Mouse (Mus musculus) fibroblast of lung, adult 2 months (primary cell): ENCODE measurements at regions not wholly inside any gene's neighbourhood (a gene's known extent, or its start where the extent isn't known, plus 50 kb on each side); places are given as distances from the start of the nearest gene placed in this dataset.
"Not testable (repeated sequence)": the region's sequence is repeated elsewhere in the genome, so short reads cannot be mapped to it uniquely, and the experiment has no call there.

Source experiments
- DNase-seq: peaks from one replicate; pipeline ENCODE4 v3.0.0-alpha.2; 2011; ENCODE audit warnings: low read depth

DNA sequence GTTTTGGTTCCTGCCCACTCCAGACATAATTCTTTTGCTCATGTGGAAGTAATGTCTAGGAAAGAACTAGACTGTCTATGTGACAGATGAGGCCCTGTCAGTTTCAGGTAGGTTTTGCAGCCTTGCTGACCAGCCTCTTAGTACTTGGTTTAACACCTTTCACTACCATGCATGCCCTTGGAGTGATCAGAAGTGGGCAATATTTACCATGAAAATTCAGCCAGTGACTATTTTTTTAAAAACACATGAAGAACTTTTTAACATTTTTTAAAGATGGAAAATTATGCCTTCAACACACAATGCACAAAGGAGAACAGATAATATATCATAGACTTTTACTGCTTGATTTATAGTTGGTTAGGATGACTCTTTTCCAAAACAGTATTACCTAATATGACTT, 58.1 kb downstream of the Cox7c start:
- no peak for DNase-seq

DNA sequence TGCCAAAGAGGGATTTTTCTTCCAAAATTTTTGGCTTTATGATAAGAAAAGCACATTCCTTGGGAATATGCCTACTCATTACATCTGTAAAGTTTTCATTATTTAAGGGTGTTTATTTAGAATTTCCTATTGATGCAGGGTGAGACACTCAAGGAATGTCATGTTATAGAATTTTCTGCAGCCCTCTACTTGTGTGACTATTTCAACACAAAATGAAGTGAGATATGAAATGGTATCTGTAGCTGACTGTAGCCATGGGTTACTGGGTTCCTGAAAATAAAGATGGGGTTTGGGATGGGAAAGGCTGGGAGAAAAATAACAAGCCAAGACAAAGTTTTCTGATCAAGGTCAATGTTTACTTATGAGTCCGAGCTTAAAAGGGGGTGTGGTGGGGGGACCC, 64.6 kb downstream of the Cox7c start:
- DNase-seq = no peak

DNA sequence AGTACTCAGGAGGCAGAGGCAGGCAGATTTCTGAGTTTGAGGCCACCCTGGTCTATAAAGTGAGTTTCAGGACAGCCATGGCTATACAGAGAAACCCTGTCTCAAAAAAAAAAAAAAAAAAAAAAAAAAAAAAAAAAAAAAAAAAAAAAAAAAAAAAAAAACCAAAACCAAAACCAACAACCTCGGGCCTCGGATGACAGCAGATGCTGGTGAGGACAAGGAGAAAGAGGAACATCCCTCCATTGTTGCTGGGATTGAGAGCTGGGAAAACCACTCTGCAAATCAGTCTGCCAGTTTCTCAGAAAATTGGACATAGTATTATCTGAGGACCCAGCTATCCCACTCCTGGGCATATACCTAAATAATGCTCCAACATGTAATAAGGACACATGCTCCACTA, 82.7 kb downstream of the Cox7c start:
- not testable (repeated sequence) for DNase-seq

DNA sequence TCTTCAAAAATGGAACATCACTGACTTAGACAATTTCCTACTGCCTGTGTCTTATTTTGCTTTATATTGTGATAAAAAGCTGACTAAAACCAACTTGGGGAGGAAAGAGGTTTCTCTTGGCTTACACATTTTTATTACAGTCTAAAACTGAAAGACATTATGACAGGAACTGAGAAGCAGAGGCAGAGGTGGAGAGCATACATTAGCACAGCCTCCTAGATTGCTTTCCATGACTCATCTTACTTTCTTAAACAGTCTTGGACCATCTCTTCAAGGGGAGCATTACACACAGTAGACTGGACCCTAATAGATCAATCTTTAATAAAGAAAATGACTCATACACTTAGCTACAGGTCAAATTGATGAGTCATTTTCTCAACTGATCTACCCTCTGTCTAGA, 91.4 kb downstream of the Cox7c start:
- no peak for DNase-seq

DNA sequence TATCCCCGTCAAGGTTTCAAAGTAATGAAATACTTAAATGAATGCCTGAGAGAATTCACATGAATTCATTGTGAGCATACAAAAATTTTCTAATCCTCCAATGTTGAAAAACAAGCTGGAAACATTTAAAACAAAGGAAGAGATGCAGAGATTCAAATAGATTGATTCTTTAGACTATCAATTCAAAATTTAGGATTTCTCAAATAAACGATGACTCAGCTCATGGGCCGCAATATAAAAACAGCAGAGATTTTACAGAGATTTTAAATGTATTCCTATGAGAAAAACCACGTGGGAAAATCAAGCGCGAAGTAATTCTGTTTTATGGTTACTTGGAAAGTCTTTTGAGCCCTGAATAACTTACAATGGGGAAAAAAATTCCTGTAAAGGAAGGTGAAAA, 93.8 kb downstream of the Cox7c start:
- DNase-seq = no peak

DNA sequence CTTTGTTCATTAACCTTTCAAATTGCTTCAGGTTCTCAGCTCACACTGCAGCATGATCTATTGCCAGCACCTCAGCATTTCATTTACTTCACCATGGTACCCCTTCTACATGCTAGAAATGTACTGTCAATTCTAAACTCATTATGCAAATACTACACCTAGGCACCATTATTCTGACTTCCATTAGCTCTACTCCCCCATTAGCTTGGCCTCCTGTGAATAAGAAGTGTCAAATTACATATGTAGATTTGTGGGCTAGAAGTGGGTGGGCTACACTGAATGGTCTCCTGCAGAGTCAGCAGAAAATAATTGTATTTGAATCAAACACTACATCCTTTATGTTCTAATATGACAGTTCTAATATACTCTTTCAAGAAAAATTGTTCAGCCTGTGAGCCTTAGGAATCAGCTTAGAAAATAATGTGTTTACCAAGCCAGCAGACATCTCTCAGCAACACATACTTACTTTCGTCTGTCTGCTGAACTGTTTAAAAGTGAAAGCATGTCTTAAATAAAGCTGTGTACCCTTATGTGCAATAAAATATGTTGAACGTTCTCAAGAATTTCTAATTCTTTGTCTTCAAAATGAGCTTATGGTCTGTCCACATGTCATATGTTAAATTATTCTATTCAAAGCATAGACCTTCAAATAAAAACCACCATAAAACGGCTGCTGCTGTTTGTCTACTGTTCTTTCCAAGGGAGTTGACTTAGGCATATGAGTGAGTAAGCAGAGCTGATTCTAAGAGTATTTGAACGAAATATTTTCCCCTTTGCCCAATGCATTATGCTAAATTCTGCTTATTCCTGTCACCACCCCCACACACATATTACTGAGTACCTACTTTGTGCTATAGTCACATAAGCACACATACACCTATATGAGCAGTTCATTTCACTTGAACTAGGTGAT, 119.6 kb downstream of the Cox7c start:
- no peak for DNase-seq

DNA sequence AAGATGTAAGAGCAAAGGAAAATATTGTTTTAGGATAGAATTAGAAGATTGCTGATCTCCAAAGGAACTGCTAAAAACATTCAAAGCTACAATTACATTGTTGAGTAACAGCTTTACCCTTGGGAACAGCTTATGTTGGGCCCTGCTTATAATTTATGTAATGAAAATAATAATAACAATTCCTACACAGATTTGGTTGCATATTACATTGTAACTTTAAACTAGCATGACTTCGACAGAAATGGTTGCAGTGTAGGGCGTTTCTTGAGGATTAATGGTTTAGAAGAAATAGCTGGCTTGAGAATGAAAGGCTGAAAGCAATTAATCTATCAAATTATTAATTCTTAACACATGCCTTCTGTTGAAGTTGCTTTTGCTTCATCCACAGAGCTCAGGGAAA, 120.4 kb downstream of the Cox7c start:
- no peak for DNase-seq

DNA sequence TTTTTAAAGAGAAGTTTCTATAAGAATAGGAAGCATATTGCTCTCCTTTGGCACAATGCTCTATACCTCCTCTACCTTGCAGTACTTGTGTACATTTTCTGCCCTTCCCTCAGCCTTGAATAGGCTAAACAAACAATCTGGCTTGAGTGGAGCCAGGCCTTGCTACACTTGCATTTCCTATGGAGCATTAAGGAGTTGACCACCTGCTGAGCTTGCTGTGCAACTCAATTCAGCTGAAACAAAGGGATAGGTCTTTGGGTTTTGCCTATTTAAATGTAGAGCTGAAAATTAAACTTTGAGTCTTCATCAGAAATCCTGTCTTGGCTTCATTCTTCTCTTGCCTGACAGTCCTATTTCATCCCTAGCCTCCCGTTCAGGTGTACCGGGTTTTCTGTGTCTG, 124.0 kb downstream of the Cox7c start:
- DNase-seq = no peak

DNA sequence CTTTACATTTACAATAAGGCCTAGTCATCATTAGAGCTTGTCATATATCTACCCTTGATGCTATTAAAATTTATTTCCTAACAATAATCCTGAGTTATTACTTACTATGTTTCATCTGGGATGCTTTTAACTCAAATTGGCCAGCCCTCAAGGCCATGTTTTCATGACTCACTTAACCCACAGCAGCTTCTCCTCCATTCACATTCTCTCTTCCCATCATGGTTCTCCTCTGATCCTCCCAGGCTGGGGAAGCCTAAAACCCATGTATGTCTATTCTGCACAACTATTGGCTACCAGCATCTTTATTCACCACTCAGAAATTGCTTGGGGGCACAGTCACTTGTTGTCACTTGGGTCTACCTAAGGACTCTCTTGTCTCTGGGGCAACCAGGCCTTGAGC, 144.9 kb downstream of the Cox7c start:
- no peak for DNase-seq

DNA sequence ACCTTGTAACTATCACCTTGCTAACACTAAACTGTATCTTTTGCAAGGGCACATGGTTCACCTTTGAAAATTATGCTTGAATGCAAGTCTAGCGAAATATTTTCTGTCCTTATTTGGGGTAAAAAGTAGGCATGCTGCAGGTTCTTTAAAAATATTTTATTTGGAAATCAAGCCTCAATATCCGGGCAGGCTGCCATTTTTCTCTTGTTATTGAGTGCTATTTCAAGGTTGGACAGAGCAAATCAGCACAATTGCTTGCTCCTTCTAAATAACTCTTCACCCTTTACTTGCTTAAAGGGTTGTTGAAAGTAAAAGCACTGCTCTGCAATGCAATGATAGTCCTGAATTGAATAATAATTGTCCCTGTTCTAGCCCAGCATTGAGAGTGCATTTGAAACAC, 149.0 kb downstream of the Cox7c start:
- peak; percentile 44 for DNase-seq

DNA sequence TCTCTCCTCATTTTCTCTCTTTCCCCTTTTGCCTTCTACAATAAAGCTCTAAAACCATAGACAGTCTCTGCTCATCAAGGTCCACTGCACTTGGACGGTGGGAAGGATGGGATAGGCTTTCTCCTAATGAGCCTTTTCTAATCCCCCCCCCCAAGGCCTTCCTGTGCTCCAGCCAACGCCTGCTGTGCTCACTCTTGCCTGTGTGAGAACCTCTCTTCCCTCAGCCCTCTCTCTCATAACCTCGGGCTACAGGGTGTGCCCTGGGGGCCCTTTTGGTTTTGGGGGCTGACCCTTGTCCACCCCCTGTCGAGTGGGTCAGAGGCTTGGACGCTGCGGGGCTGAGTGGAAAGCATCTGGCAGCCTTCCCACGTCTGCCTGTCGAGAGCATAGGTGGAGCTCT, 151.6 kb downstream of the Cox7c start:
- DNase-seq = no peak

DNA sequence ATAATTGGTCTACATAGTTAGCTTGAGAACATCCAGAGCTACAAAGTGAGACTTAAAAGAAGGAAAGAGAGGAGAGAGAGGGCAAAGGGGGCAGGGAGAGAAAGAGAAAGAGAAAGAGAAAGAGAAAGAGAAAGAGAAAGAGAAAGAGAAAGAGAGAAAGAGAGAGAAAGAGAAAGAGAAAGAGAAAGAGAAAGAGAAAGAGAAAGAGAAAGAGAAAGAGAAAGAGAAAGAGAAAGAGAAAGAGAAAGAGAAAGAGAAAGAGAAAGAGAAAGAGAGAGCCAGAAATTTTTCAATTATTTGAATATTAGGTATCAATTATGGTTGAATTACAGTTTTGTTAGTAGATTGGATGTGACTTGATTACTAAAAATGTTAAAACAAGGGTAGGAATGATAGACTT, 156.9 kb downstream of the Cox7c start:
- not testable (repeated sequence) for DNase-seq

DNA sequence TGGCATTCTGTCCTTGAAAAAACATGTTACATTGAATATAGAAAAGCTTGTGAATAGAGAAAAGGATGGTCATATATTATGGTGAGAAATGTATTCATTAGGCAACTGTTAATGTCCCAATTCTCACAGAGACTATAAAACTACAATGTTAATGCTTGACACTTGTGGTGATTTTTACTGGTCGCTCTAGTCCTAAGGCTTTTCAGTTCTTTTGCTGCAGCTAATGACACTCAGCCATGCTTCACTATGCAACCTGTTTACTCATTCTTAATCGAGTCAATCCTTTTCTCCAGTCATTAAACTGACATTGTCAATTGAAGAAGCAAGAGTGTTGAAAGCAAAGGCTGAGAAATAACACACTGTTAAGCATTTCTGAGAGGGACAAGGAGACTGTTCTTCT, 163.9 kb downstream of the Cox7c start:
- no peak for DNase-seq

DNA sequence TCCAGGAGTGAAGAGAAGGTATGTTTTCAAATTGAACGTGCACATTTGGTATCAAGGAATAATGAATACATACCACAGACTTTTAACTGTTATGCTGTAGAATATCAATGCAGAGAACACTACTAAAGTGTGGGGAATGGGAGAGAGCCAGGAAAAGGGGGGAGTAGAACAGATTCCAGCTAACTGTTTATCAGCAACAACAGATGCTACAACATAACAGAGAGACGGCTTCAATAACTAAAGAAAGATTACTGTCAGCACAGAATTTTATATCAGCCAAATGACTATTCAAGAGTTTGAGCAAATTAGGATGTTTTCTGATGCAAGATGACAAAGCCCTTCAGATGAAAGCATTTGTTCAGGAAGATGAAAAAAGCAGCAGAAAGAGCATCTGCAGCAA, 183.0 kb downstream of the Cox7c start:
- no peak for DNase-seq

DNA sequence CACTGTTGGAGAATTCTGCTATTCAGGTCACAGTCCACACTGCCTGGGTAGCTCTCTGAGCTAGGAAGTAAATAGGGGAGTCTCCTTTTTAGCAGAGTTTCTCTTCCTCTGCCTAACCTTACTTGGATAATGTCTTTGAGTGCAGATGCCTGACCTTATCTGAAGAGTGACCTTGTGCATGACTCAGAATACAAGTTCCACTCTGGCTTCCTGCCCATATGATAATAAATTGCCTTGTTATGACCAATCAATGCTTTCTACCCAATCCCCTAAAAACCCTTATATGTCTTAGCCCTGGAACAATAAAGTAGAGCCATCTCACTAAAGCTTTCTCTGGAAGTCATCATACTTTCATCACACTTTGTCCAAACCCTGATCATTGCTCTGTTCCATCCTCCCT, 198.4 kb downstream of the Cox7c start:
- no peak for DNase-seq

DNA sequence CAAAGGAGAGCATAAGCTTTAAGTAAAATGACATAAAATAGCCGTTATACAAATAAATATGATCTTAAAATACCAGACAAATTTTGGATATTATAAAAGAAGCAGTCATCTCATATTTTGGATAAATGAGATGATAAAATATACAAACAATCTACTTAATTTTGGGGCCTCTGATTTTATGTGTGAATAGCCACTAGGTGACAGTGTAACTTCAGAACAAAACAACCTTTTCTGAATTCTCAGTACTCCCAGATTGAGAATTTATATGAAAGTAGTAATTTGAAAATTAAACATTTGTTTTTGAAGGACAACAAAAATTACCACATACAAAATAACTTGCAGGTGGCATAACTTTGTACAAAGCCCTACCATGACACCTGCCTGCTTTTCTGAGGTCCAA, 216.8 kb downstream of the Cox7c start:
- DNase-seq = no peak
